Mouse (Mus musculus): ENCODE data around the gene Fmnl3.

The Fmnl3 gene

DNA sequence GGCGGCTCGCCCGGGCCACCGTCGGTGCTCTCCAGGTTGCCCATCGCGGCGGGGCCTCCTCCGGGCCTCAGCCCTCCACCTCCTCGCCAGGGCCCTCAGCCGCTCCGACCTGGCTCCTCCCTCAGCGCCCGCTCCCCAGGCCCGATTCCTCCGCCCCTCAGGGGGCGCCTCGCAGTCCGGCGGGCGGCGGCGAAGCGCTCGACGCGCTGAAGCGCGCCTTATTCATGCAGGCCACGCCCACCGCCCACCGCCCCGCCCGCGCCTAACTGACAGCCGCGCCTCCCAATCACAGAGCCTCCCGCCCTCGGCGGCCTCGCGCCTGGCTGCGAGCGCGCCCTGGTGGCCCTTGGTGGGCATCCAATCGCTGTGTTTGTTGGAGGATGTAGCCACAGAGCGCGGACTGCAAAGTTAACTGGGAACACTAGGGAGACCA, at the start of gene Fmnl3:
TSS of gene Fmnl3 (minus strand) at position 224 of the 433 bp plus-strand sequence.
- DNase-seq (ENCODE audit: low read depth, low spot score), result peak; percentile 92

DNA sequence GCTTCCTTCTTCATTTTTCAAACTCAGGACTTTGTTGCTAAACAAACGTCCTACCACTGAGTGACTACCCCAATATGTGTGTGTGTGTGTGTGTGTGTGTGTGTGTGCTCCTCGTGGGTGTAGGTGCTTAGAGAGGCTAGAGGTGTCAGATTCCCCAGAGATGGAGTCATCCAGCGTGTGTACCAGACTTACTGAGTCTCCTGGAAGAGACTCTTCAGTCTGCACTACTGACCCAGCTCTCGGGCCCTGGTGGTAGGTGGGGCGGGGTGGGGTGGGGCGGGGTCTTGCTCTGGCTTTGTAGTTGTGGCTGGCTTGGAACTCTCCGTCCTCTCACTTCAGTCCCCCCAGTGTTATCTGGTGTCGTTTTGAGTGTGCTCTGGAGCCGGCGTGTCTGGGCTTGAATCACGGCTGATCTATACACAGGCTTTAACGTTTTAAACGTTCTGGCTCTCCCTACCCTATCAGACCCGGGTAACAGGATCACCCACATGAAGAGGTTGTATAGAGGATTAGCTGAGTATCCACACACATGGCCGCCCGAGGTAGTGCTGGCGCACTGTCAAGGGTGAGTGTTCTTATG, 47.5 kb upstream of the Fmnl3 start:
- DNase-seq (ENCODE audit: low read depth, low spot score), result no peak

DNA sequence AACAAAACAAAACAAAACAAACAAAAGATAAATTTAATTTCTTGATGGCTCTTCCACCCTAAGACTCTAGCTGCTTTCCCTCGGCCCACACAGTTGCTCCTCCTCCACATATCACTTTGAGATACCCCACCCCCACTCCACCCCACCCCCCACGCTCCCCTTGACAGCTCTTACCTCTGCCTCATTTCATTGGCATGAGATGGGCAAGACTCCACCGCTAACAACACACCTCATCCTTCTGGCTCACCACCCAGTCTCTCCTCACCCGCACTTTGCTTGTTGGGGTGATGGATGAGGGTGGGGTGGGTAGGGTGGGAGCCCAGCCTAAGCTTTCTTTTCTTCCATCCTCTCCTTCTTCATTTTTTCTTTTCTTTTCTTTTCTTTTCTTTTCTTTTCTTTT, 46.7 kb upstream of the Fmnl3 start:
- no peak for DNase-seq (ENCODE audit: low read depth, low spot score)

DNA sequence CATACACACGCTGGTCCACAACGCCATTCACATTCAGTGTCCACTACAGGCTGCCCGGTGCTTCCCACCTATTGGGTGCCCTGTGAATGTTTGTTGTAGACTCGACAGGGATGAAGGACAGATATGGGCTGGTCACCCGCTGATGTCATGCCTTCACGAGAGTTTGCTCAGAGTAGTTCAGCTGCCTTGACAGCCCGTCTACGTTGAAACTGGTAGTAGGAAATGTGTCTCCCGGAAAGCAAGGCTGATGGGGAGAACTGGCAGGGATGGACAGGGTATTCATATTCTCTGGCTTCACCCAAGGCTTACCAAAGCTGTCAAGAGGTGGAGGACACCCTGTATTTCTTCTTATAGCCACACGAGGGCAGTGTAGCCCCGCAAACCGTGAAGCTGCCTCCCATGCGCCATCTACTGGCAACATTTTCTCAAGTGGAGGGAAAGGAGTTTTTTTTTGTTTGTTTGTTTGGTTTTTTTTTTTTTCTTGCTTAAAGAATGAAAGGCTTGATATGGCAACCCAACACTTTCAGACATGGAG, 46.1 kb upstream of the Fmnl3 start:
- DNase-seq (ENCODE audit: low read depth, low spot score), result peak; percentile 78

DNA sequence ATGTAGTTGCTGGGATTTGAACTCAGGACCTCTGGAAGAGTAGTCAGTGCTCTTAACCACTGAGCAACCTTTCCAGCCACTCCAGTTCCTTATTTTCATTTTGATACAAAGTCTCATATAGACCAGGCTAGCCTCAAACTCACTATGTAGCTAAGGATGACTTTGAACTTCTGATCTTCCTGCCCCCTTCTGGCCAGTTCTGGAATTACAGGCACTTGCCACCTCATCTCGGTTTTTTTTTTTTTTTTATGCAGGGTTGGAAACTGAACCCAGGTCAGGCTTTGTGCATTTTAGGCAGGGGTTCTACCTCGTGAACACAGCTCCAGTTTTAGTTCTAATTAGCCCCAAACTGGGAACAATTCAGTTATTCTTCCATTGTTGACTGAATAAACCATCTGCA, 45.5 kb upstream of the Fmnl3 start:
- DNase-seq (ENCODE audit: low read depth, low spot score), result no peak

DNA sequence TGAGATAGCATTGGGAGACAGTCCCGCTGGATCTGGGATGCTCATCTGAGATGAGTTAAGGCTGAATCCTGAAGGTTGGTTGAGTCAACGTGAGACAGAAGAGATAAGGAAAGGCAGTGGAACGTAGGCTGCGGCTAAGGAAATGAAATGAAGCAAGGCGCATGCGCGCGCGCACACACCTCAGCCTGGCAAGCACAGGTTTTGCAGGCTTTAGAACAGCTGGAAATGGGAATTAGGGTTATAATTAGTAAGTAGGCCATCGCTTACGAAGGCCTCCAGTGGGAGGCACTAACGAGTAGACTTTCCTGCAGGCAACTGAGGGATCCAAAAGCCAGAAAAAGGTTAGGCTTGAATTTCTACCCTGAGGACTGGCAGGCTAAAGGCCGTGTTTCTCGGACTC, 41.5 kb upstream of the Fmnl3 start:
- DNase-seq (ENCODE audit: low read depth, low spot score), result no peak

DNA sequence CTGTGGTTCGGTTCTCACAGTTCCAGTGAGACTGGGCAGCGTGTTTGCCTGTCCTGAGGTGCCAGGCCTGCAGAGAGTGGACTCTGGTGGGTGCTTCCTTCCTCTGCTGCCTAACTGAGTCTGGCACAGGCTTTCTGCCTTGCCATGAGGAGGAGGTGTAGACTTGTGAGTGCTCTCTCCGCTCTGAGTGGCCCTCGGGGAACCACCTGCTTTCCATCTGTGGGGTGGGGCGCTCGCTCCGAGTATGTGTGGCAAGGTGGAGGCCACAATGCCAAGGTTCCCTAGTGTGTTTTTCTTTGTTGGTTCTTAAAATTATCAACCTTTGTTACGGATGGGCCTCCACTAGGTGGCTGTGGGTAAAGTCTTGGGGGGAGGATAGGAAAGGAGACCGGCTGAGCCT, 38.6 kb upstream of the Fmnl3 start:
- DNase-seq (ENCODE audit: low read depth, low spot score), result no peak

DNA sequence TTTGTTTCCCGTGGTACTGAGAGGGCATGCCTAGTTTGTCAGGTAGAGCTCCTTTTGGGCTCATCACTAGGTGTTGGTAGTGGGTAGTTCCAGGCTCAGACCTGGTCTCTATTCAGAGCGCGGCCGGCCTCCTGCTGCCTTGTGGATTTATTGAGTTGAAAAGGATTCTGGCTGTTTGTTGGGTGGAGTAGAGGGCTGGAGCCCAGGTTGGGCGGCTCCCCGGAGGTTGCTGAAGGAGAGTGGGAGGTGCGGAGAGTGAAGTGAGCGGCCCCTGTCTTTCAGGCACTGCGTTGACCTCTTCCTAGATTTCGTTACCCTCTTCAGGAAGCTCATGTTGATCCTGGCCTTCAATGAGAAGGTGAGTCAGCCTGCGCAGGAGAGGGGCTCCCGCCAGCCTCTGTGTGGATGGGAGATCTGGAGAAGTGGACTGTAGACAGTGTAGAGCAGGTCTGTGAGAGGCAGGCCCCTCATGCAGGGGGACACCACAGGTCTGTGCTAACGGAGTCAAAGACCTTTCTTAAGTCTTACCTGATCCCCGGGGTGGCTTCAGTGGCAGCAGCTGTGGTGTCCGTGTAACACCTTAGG, 36.8 kb upstream of the Fmnl3 start:
- DNase-seq (ENCODE audit: low read depth, low spot score), result no peak

DNA sequence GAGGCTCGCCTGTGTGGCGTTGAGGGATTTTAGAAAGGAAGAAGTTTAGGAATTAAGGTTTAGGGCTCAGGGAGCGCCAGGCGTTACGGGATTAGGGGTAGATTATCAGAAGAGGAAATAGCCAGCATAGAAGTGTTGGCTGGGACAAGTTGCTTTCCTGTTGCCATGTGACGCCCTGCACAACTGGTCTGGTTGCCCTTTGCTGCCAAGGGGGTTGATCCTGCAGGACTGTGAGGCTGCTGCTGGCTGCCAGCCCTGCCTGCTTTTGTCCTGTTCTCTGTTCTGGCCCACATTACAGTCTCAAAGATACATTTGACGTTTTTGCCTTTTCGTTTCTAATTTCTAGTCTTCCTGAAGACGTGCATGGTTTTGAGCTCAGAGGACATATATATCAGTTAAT, 34.9 kb upstream of the Fmnl3 start:
- no peak for DNase-seq (ENCODE audit: low read depth, low spot score)

DNA sequence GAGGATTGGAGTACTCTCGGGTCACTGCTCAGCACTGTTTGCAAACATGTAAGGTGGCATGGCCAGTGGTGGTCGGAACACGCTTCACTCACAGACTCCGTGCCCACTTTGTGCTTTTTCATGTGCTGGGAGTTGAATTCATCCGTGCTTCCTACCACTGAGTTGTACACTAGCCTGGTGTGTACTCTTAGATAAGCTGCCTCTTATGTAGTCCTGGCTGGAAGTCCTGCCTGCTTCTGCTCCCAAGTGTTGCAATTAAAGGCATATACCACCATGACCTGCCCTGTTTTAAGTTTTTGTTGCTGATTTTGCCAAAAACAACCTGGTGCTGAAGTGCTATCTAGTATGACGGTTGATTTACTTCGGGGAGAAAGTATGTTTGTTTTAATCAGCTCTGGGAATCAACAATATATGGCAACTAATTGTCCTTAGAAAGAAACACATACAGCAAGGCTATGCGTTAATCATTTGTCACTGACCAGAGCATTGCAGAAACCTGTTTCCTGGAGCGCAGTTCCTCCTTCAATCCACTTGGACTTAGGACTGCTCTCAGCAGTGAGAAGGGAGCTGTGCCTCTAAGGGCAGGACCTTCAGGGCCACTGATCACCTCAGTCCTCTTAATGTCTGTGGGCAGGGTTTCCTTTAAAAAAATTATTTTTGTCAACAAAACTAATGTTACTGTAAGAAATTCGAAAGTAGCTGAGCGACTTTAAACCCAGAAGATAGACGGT, 33.0 kb upstream of the Fmnl3 start:
- DNase-seq (ENCODE audit: low read depth, low spot score), result no peak

DNA sequence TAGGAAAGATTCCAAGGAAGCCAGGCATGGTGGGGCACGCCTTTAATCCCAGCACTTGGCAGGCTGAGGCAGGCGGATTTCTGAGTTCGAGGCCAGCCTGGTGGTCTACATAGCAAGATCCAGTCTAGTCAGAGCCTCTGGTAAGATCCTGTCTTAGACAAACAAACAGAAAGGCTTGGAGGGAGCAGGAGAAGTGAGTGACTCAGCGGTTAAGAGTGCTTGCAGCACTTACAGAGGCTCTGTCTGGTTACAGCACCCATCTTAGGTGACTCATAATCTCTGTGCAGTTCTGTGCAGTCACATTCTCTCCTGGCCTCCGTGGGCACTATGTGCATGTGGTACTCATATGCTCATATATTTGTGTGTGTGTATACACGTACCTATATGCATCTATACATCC, 30.3 kb upstream of the Fmnl3 start:
- DNase-seq (ENCODE audit: low read depth, low spot score), result no peak

DNA sequence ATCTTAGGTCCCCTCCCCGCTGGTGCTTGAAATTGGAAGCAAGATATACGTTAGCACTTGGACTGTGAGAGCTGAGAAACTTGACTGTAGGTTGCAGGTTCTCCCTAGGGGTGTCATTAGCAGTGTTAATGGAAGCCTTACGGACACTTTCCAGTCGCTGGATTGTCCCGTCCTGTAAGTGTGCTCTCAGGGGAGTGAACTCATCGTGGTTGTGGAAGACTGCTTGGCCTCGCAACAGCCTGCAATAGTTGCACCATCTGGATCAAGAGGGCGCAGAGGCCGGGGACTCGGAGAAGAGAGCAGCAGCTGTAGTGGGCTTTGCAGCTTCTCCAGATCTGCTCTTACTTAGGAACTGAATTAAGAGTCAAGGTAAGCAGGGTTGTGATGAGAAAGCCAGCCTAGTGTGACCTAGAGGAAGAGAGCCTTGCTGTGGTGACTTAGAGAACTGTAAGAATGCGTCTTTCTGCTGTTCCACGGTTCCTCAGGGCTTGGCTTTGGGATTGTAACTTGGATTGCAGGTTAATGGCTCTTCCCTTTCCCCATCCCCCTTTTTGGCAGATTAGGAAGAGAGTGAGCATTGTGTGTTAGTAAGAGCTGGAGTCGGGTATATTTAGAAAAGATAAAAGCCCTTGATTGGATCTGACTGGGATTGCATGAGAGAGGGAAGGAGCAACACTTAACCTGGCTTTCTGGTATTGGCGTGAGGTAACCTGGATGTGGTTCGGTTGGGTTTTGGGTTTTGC, 29.4 kb upstream of the Fmnl3 start:
- no peak for DNase-seq (ENCODE audit: low read depth, low spot score)

DNA sequence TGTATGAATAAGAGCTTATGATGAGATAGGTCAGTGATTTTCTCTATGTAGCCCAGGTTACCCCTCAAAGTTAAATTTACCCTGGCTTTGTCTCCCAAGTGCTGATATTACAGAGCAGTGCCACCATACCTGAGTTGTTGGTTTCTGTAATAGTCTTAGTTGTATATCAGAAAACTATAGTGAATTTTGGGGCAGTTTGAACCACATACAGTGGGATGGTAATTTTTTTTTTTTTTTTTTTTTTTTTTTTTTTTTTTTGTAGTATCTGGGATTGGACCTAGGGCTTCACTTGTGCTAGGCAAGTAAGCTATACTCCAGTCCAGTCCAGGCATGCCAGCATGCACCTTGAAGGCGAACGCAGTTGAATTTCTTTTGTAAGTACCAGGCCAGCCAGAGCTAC, 27.3 kb upstream of the Fmnl3 start:
- DNase-seq (ENCODE audit: low read depth, low spot score), result no peak

DNA sequence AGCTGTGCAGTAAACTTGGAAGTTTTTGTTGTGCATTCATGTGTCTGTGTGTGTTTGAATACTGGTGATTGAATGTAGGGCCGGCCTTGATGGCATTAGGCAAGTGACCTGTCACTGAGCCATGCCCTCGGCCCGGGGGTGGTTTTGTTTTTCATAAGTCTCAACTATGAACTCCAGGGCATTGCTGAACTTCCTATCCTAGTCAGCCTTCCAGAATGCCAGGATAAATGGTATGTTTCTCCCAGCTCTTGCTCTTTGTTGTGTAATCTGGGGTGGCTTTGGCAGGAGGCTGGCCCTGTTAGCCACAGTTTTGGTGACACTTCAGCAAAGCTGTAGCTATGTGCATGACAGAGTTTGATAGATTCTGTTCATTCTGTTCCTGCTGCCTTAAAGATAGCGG, 26.6 kb upstream of the Fmnl3 start:
- DNase-seq (ENCODE audit: low read depth, low spot score), result no peak

DNA sequence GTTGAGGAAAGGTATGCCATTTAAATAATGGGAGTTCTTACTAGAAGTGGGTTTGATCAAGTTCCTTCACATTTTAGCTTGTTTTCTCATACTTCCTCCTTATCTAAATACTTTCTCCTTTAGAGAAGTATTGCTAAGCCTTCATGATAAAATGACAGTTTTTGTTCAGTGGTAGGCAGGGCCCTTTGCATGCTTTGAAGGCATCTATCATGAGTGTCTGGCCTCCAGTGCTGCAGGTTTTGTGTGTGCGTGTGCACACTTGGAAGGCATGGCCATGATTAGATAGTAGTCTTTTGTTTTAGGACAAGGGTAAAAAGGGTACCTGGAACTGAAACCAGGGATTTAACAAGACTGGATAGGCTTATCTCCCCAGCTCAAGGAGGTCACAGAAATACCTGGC, 26.2 kb upstream of the Fmnl3 start:
- DNase-seq (ENCODE audit: low read depth, low spot score), result no peak

DNA sequence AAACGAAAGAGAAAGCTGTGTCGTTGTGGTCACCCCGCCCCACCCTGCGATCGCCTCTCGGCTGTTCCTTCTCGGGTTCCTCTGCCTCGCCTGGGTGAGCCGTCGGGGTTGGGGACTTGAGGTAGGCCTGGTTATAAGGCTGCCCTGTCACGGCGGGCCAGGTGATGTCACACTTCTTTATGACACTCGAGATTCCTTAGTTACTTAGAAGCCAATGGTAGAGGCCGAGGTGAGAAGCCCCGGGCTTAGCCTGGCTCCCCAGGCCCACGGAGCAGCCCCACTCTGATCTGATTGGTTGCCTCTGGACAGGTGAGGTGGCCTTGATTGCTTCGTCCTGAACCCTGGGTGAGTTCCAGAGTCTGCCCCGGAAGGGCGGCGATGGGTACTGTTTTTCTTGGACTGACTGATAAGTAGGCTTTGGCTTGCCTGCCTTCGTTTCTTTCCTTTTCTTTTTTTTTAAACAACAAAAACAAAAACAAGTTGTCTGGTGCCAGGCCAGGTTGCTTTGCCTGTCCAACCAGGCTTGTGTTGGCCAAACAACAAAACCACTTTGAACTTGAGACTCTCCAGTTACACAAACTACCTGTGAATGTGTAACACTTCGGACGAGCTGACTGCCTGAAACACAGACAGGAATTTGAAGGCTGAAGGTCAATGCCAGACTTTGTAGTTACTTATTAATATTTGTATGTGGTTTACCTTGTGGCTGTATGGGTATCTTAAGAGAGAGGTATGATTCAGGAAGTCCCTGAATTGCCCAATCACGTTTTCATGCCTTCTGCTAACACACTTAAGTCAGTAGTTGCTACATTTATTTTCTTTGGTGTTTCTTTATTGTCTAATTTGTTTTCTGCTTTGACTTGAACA, 23.3 kb upstream of the Fmnl3 start:
- DNase-seq (ENCODE audit: low read depth, low spot score), result no peak

DNA sequence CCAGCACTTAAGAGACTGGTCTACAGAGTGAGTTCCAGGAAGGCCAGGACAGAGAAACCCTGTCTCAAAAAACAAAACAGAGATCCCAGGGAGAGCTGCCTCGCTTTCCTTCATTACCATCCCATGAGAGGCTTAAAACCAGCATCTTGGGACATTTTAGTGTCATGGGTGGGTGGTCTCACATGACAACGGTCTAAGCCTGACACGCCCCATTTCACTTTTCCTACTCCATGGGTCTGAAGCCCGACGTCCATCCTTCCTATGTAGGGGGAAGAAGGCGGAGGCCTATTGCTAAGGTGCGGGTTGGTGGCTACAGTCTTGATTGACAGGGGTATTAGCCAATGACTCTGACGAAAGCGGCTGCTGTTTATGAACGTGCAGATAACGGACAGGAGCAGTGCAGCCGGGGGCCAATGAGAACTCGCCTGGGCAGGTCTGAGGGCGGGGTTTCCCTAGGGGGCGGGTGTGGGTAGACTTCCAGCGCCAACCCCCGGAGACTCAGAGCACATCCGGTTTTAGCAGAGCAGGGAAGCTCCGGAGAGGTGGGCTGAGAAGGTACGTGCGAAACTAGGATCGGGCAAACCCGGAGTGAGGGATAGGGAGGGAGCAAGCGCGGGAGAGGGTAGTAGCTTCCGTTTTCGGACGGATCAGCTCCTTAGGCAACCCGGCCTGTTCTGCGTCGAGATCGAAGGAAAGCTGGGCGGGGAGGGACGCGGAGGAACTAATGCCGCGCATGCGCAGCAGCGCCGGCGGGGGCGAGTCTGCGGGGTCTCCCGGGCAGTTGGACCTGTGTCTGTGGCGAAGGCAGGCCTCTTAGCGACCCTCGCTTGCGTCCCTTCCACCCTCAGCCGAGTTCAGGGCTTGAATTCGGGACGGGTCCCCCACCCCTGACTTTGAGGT, 22.5 kb upstream of the Fmnl3 start, which contains the start of gene Tmbim6:
TSS of gene Tmbim6 (plus strand) at position 397 of the 900 bp plus-strand sequence.
- peak; percentile 99 for DNase-seq (ENCODE audit: low read depth, low spot score)

DNA sequence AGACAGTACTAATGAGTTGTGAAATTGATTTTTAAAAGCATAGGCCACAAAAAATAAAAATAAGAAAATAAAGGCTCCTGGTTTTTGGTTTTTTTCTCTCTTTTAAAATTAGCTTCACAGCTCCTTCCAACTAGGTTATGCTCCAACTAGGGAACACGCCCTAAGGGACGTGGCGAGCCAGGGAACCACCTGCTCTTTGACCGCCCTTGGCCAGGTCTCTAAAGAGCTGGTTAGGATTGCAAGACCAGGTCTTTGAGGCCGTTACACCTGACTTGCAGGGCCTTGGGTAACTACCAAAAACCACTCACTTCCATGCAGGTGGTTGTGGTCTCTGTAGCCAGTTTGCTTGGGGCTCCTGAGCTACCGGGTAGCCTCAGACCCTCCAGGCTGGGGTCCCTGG, 21.7 kb upstream of the Fmnl3 start:
- no peak for DNase-seq (ENCODE audit: low read depth, low spot score)

DNA sequence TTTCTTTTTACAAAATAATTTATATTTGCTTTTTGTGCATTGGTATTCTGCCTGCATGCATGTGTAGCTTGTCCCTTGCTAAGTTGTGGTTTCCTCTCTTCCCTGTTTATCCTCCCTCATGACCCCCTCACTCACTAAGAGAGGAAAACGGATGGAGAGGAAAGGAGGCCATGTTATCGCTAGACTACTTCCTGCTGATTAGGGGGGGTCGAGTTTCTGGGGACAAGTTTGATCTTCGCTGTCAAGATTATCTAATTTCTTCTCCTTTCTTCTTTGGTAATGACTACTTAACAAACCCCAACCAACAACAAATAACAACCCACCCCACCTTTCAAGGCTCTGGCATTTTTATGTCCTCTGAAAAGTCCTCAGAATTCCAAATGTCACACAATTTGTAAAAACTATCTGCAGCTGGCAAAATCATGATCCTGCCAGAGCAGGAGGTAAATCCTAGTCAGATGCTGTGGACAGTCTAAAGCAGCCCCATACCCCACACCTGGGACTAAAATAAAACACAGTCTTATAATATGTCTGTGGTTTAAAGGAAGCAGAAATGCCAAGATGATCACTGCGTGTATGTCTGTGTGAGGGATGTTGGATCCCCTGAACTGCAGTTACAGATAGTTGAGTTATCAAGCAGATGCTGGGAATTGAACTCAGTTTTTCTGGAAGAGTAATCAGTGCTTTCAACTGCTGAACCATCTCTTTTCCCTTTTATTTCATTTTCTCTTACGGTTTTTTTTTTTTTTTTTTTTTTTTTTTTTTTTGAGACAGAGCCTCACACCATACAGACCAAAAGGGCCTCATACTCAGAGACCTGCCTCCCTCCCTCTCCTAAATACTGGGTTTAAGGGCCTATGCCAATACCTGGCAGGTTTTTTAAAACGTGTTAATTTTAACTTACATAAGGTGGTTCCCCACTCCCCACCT, 20.5 kb upstream of the Fmnl3 start:
- no peak for DNase-seq (ENCODE audit: low read depth, low spot score)

Data from retina, postnatal 7 days (tissue).